Mouse (Mus musculus) spleen, postnatal 36 days (tissue): ENCODE data around the gene Txndc11.

Experiments used
- DNase-seq, 2 experiments: peaks; one replicate each; pipeline ENCODE4 v3.0.0; 2022; ENCODE audit warnings: low spot score in 2 of 2, mixed read lengths in 1 of 2

Txndc11 gene

DNA sequence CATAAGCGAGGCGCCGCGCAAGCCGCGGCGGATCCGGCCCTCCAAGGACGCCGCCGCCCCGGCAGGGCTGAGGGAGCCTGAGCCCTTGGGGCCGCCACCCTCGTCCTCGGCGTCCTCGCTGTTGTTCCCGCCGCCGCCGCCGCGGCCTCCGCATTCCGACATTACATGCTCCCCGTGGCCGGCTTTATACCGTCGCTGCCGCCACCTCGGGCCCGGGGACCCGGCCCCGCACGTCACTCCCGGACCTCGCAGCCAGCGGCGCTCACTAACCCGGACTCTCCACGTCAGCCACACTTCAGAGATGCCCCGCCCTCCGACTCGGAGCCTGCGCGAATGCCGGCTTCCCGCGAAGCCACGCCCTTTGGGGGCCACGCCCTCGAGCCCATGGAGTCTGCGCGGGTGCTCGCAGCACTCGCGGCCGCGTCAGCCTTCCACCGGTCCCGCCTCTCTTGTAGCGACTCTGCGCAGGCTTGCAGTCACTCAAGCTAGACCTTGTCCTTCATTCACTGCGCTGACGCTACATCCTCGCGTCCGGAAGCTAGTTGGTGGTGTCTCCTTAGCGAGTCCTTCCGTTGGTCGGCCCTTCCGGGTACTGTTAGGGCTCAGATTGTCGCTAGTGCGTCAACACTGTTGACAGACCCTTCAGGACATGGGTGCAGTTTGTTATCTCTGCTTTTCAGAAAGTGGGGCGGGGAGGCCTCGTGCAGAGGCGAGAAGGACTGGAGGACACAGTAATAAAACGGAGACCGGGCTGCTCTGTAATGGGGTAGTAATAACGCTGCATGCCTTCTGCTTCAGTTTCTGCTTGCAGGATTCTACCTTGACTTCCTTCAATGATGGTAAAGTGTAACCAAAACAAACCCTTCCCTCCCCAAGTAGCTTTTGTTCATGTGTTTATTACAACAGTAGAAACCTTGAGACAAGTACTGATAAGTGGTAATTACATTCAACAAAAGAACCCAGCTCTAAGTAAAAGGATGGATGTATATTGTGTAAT, at the start of gene Txndc11:
Gene Txndc11 (minus strand): TSS at position 303 of the 997 bp plus-strand sequence.
- DNase-seq, result peak; percentile 100

DNA sequence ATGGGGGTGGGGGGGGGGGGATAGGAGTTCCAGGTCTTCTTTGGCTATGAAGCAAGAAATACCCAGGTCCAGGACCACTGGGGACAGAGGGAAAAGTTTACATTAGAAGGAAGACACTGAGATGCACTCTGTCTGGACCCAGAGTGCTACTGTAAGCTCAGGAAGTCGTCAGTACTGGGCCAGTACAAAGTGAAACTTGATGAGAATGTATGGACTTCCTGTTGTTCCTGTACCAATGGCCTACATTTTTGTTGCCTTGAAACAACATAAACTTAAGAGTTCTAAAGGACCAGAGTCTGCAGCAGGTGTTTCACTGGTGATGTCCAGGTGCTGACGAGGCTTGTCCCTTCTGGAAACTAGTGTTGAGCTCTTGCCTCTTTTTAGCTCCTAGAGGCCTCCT, 43.0 kb upstream of the Txndc11 start:
- DNase-seq, result no peak

DNA sequence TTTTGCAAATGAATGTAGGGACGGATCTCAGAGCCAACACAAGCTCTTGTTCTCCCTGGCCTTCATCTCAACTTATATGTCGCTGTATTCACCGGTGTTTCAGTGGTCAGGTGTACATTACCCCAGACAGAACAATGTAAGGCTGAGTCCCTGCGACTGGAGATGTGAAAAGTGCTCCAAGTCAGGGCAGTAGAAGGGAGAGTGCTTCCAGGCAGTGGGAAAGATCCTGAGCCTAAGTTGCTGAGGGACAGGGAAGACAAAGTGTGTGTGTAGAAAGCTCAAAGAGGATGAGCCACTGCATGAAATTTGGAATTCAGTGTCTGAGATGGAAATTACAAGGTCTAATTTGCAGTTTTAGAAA, 42.4 kb upstream of the Txndc11 start:
- DNase-seq, result no peak

DNA sequence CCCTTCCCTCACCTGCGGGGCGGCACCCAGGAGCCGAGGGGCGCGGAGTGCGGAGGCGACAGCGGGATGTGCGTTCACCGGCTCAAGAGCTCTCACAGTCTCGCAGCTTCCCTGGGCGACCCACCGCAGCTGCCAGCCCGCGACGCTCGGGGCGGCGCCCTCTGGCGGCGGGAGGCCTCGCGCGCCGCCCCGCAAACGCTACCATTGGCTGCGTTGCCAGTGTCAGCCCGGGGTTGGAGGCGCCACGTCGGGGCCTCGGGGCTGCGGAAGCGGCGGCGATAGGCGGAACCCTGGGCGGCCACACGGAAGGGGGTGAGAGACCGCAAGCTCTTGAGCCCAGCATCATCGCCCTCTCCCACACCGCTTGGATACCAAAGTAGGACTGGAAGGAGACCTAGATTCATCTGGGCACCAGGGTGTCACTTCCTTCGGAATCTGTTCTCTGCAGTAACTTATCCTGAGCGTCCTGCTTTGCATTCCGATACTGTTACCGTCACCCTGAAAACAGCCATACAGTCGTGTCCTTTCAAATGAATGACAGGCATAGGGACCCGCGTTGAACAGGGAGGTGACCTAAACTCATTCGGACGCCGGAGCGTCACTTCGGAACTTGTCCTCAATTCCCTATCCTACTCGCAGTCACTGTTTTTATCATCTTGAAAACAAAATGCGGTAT, 41.9 kb upstream of the Txndc11 start, which contains the start of gene Zc3h7a:
Gene Zc3h7a (minus strand): TSS at position 186 of the 676 bp plus-strand sequence.
- peak; percentile 92 to 93 for DNase-seq

DNA sequence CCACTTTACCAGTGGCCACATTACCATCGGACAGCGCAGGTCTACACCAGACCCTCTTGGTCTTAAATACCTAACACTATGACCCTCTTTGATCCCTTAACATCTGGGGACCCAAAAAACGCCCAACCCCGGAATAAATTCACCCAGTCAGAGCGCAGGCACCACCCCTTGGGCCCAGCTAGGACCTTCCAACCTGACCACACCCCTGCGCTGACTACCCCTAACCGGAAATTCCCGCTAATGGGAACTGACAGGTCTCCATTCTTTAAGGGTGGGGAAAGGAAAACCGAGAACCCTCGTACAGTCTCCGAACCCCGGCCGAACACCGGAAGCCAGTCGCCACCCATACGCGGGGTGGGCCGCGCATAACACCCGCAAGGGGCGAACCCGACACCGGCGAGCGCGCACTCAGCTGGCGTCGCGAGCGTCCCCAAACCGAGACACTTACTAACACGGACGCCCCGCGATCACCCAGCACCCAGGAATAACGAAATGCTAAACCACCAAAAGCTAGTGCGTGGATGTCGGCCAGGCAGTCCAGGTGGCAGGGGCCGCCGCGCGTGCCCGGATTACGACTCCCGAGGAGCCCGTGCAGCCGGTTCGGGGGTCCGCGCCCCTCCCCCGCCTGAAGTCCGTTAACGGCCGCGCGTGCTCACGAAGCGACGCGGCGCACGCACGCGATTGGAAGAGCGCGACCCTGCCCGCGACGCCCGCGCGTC, 41.2 kb upstream of the Txndc11 start:
- peak; percentile 55 to 70 for DNase-seq

DNA sequence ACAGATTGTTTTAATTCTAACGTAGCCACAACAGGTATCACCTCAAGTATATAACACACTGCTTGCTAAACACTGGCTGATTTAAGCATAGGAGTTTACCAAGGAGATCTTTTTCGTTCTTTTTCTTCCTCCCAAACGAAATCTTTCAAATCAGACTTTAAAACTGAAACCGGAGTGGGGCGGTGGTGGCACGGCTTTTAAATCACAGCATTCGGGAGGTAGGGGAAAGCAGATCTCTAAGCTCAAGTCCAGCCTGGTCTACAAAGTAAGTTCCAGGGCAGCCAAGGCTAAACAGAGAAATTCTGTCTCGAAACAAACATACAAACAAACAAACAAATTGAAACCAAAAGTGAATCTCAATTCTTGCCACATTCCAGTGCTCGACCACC, 40.6 kb upstream of the Txndc11 start:
- DNase-seq, result no peak

DNA sequence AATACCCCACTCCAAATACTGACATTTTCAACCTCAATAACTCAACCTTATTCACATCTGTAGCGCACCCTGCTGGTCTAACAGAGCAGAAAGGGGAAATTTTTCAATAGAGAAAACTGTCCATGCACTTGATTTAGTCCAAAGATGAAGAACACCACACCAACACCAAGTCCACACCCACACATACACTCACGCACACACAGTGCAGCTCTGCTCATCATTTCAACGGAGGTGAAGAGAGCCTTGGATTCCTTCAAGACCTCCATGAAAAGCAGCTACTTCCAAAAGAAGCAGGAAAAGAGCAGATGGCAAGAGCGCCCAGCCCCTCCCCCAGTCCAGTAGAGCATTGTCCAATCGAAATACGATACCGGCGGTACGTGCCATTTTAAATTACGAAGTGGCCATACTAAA, 40.2 kb upstream of the Txndc11 start:
- DNase-seq, result peak; percentile 60 to 75

DNA sequence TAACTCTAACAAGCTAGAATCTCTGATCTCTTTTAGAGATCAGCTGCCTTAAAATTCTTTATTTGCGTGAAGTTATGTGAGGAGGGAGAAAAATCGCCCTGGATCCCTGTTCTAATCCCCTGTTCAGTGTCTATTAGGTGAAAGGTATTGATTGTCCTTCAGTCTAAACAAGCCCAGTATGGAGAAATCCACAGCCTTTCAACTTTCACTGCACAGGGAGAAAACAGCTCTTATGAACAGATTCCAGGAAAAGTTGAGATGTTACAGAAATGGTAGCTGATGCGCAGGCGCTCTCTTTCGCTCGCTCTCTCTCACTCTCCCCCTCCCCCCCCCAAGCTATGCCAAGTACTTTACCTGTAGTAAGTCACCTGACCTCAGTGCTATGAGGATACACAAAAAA, 37.2 kb upstream of the Txndc11 start:
- no peak for DNase-seq

DNA sequence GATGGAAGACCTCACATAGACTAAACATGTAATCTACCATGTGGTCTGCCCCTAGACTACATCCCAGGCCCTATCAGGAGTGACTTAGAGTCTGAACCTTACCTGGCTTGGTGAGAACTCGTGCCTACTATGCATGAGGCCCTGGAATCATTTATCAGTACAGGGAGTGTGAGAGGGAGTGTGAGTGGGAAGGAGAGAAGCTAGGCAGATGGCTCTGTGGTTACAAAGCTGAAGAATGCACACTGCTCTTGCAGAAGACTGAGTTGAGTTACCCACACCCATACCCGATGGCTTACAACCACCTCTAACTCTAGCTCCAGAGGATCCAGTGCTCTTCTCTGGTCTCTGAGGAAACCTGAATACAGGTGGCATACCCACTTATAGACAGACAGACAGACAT, 32.0 kb upstream of the Txndc11 start:
- no peak for DNase-seq

GRCm38 (mm10) chr16:11164695-11165255, 30.3 kb upstream of the Txndc11 start:
- no peak for DNase-seq

DNA sequence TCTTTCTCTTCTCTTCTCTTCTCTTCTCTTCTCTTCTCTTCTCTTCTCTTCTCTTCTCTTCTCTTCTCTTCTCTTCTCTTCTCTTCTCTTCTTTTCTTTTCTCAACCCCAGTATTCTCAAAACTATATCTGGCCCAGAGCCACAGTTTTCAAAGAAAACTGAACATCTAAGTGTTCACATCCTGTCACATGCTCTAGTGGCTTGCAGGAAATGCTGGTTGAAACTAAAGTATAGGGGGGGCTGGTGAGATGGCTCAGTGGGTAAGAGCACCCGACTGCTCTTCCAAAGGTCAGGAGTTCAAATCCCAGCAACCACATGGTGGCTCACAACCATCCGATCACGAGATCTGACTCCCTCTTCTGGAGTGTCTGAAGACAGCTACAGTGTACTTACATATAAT, 23.3 kb upstream of the Txndc11 start:
- peak; percentile 40 to 62 for DNase-seq

DNA sequence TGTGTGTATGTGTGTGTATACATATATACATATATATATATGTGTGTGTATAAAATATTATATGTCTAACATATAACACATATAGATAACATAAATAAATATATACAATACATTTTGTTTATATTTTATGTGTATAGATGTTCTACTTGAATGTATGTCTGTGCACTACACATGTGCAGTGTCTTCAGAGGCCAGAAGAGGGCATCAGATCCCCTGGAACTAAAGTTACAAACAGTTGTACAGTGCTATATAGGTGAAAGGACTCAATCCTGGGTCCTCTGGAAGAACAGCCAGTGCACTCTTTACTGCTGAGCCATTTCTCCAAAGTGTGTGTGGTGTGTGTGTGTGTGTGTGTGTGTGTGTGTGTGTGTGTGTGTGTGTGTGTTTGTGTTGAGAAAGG, 20.1 kb upstream of the Txndc11 start:
- DNase-seq, result no peak

DNA sequence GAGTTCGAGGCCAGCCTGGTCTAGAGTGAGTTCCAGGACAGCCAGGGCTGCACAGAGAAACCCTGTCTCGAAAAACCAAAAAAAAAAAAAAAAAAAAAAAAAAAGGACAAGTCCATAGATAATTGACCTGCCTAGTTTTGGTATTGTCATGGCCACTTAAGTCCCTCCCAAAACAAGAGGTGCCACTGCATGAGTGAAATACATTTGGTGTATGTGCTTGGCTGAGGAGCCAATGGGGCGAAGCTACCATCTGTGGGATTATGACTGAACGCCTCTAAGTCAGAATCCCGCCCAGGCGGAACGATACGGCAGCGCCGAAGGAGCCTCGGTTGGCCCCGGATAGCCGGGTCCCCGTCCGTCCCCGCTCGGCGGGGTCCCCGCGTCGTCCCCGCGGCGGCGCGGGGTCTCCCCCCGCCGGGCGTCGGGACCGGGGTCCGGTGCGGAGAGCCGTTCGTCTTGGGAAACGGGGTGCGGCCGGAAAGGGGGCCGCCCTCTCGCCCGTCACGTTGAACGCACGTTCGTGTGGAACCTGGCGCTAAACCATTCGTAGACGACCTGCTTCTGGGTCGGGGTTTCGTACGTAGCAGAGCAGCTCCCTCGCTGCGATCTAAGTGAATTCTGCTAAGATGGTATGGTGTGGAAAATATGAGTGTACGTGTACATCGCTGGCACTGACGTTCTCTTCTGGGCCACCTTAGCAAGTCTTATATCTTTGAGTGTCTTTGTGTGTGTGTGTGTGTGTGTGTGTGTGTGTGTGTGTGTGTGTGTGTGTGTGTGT, 9.4 kb upstream of the Txndc11 start:
- peak; percentile 94 to 96 for DNase-seq

DNA sequence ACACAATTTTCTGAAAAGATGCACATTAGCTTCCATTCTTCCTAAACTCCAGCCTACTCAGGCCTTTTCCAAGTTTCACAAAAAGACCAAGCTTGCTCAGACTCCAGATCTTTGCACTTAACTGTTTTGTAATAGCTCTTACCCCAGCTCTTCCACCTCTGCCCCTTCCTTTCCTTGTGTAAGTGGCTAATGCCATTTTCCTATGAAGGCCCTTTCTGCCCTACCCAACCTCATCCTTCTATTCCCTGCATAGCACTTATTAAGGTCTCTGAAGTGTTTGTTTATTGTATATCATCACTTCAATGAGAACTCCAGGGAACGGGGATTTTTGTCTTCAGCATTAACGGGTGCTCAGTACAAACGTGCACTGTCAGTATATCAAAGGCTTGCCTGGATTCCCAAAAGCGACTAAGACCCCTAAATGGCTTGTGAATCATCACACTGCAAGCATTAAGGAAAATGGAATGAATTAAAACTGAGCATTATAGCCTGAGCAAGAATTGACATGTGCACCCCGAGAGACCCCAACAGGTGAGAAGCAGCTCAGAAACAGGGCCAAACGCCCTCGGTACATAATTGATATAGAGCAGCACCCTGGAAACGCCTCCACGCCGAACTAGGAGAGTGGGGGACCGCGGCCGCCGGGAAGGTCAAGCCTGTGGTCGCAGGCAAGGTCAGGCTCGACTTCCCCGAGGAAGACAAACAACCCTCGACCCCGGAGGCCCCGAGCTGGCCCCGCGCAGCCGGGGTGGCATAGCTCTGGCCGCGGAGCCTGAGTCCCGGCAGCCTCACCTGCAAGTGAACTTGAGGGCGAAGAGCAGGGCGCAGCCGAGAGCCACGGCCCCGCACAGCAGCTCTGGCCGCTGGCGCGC, 738 bp downstream of the Txndc11 start:
- no peak for DNase-seq

DNA sequence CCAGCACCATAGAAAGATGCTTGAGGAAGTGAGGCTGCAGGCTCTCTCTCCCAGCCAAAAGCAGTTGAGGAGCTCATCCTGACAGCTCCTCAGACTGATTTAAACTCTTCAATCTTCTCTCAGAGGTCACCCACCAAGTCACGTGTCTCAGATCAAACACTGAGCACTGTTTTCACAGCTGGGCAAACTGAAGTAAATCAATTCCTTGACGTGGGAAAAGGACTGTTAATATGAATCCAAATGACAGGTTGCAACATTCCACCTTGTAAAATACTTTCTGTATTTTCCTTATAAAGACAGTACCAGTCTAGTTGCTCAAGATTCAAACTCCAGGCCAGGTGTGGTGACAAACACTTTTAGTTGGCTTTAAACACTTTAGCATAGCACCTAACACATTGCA, 1.6 kb downstream of the Txndc11 start:
- DNase-seq, result no peak

DNA sequence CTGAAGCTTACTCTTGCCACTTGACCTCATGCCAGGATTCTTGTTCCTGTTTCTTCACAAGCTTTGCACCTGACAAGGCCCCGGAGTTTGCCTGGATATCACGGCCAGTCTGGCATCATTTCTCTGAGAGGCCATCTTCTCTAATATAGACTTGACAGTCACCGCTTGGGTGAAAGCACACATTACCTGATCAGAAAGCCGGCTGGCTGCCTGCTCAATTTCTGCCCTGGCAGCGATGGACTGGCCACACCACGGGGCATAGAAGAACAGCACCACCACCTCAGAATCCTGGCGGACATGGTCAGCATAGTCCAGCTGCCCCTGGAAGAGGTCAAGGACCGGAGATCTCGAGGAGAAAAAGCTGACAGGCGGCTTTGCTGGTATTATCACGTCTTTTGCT, 6.1 kb downstream of the Txndc11 start:
- no peak for DNase-seq

DNA sequence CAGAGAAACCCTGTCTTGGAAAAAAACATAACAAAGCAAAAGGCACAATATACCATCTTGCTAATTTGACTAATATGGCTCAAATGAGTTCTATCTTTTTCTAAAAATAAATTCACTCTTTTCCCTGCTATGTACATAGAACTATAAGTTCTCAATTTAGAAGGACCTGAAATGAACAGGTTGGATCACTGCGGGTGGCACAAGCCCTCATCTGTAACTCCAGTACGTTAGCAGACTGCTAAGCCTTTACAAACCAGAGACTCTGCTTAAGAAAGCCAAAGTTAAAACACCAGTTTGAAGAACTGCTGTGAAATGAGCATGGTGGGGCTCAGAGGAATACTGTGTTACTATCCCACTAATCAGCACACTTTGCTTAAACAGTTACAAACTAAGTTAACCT, 9.1 kb downstream of the Txndc11 start:
- DNase-seq, result no peak

GRCm38 (mm10) chr16:11124110-11124509, 10.3 kb downstream of the Txndc11 start:
- DNase-seq, result no peak

- no peak for DNase-seq
Measured at GRCm38 (mm10) chr16:11122625-11123024, 11.8 kb downstream of the Txndc11 start.

DNA sequence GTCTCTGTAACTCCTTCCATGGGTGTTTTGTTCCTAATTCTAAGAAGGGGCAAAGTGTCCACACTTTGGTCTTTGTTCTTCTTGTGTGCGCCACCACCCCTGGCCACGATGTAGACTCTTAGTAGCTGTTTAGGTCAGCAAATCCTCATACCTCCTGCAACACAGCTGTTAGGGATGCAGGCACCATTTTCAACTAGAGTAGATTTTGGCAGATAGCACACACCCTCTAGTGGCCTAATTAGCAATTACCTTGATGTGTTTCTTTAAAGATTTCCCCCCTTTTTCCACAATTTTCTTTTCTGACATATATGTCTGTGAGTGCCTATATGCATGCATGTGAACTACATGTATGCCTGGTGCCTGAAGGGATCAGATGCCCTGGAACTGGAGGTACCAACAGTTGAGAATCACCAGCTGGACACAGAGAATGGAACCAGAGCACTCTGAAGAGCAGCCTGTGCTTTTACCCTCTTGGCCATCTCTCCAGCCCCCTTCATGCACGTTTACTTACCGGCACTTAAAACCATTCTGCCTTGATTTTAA, 25.2 kb downstream of the Txndc11 start:
- no peak for DNase-seq
